Mouse (Mus musculus) MEL (cell line): ENCODE results near the gene Bhlhe41. TPM values are rescaled to one million over a fixed set of nuclear protein-coding genes. Genes with fewer than 3 reads are reported as not detected.

Experiments used
- DNase-seq: peaks from one replicate; pipeline ENCODE4 v3.0.0; 2011; ENCODE audit warnings: low read depth, low spot score
- H3K27ac ChIP-seq: 2 replicates; pipeline ENCODE4 v1.5.1; 2012; ENCODE audit warnings: low read depth, mild to moderate bottlenecking, control low read depth, low read length, moderate library complexity; ENCODE audit not compliant: control insufficient read depth
- H3K27me3 ChIP-seq, 2 experiments: fragments of 150-350 bp in 1 of 2; sonication (generic) in 1 of 2; 2 replicates each; pipeline ENCODE4 v1.6.1; 2012; ENCODE audit warnings: low read length in 2 of 2, mild to moderate bottlenecking in 2 of 2, improper control_type of control experiment in 1 of 2, moderate library complexity in 1 of 2; ENCODE audit not compliant: insufficient read depth in 2 of 2, control insufficient read depth in 1 of 2
- H3K36me3 ChIP-seq, 2 experiments: 2 replicates each; pipeline ENCODE4 v1.6.1; 2012 to 2014; ENCODE audit warnings: low read length in 2 of 2, improper control_type of control experiment in 1 of 2, inconsistent platforms in 1 of 2, mild to moderate bottlenecking in 1 of 2; ENCODE audit not compliant: insufficient read depth in 2 of 2, control insufficient read depth in 1 of 2
- H3K4me1 ChIP-seq, 2 experiments: fragments of 150-350 bp in 1 of 2; sonication (generic) in 1 of 2; 2 replicates each; pipeline ENCODE4 v1.6.1; 2012; ENCODE audit warnings: low read length in 2 of 2, improper control_type of control experiment in 1 of 2, mild to moderate bottlenecking in 1 of 2; ENCODE audit not compliant: insufficient read depth in 2 of 2, control insufficient read depth in 1 of 2
- H3K4me3 ChIP-seq, 2 experiments: fragments of 150-350 bp in 1 of 2; sonication (generic) in 1 of 2; 2 replicates each; pipeline ENCODE4 v1.5.1; 2012; ENCODE audit warnings: low read depth in 2 of 2, low read length in 2 of 2, mild to moderate bottlenecking in 2 of 2, moderate library complexity in 2 of 2, control low read depth in 1 of 2, improper control_type of control experiment in 1 of 2; ENCODE audit not compliant: control insufficient read depth in 1 of 2, insufficient read depth in 1 of 2
- H3K79me2 ChIP-seq: 2 replicates; pipeline ENCODE4 v1.6.1; 2012; ENCODE audit warnings: mild to moderate bottlenecking, low read length, moderate library complexity; ENCODE audit not compliant: control insufficient read depth, poor library complexity, insufficient read depth
- H3K9ac ChIP-seq: 2 replicates; pipeline ENCODE4 v1.6.1; 2012; ENCODE audit warnings: low read depth, mild to moderate bottlenecking, control low read depth, low read length, moderate library complexity; ENCODE audit not compliant: control insufficient read depth, poor library complexity, severe bottlenecking
- H3K9me3 ChIP-seq: fragments of 150-350 bp; sonication (generic); replicated peaks from 2 replicates; pipeline ENCODE4 v1.6.1; 2012; ENCODE audit warnings: mild to moderate bottlenecking, low read length, improper control_type of control experiment, moderate library complexity; ENCODE audit not compliant: insufficient read depth
- BHLHE40 ChIP-seq: IDR thresholded peaks from 2 replicates; pipeline ENCODE4 v1.6.1; 2012; ENCODE audit warnings: low read depth, mild to moderate bottlenecking, inconsistent platforms, low read length, improper control_type of control experiment, borderline replicate concordance
- CHD1 ChIP-seq: IDR thresholded peaks from 2 replicates; pipeline ENCODE4 v1.6.1; 2012; ENCODE audit warnings: low read depth, mild to moderate bottlenecking, inconsistent platforms, low read length, improper control_type of control experiment
- ELF1 ChIP-seq: IDR thresholded peaks from 2 replicates; pipeline ENCODE4 v1.6.1; 2014; ENCODE audit warnings: low read depth, mild to moderate bottlenecking, inconsistent platforms, low read length, improper control_type of control experiment, moderate library complexity
- ETS1 ChIP-seq: IDR thresholded peaks from 2 replicates; pipeline ENCODE4 v1.6.1; 2012; ENCODE audit warnings: low read depth, mild to moderate bottlenecking, inconsistent platforms, low read length, improper control_type of control experiment, moderate library complexity
- JUND ChIP-seq: IDR thresholded peaks from 2 replicates; pipeline ENCODE4 v1.6.1; 2011; ENCODE audit warnings: low read depth, mild to moderate bottlenecking, improper control_type of control experiment, low read length
- MAFK ChIP-seq: IDR thresholded peaks from 2 replicates; pipeline ENCODE4 v1.6.1; 2011; ENCODE audit warnings: low read depth, mild to moderate bottlenecking, low read length, improper control_type of control experiment, borderline replicate concordance
- MXI1 ChIP-seq: IDR thresholded peaks from 2 replicates; pipeline ENCODE4 v1.6.1; 2011; ENCODE audit warnings: mild to moderate bottlenecking, low read depth, low read length, improper control_type of control experiment
- MYB ChIP-seq: IDR thresholded peaks from 2 replicates; pipeline ENCODE4 v1.6.1; 2011; ENCODE audit warnings: mild to moderate bottlenecking, low read depth, low read length, improper control_type of control experiment
- MYC ChIP-seq: IDR thresholded peaks from 2 replicates; pipeline ENCODE4 v1.6.1; 2011; ENCODE audit warnings: low read depth, mild to moderate bottlenecking, low read length, improper control_type of control experiment, moderate library complexity
- NELFE ChIP-seq: IDR thresholded peaks from 2 replicates; pipeline ENCODE4 v1.6.1; 2011; ENCODE audit warnings: low read depth, low read length, improper control_type of control experiment
- NRF1 ChIP-seq: IDR thresholded peaks from 2 replicates; pipeline ENCODE4 v1.6.1; 2014; ENCODE audit warnings: low read depth, mild to moderate bottlenecking, inconsistent platforms, low read length, improper control_type of control experiment, moderate library complexity; ENCODE audit not compliant: poor library complexity, insufficient read depth, severe bottlenecking
- POLR2A ChIP-seq, 2 experiments: IDR thresholded peaks; 2 replicates each; pipeline ENCODE4 v1.6.1; 2011 to 2012; ENCODE audit warnings: low read length in 2 of 2, mild to moderate bottlenecking in 2 of 2, control low read depth in 1 of 2, improper control_type of control experiment in 1 of 2, low read depth in 1 of 2, moderate library complexity in 1 of 2; ENCODE audit not compliant: control insufficient read depth in 1 of 2, insufficient read depth in 1 of 2, poor library complexity in 1 of 2
- RAD21 ChIP-seq: IDR thresholded peaks from 2 replicates; pipeline ENCODE4 v1.6.1; 2011; ENCODE audit warnings: mild to moderate bottlenecking, low read depth, low read length, improper control_type of control experiment
- RCOR1 ChIP-seq: IDR thresholded peaks from 2 replicates; pipeline ENCODE4 v1.6.1; 2012; ENCODE audit warnings: low read depth, mild to moderate bottlenecking, inconsistent platforms, low read length, improper control_type of control experiment
- SMC3 ChIP-seq: IDR thresholded peaks from 2 replicates; pipeline ENCODE4 v1.6.1; 2011; ENCODE audit warnings: low read depth, low read length, improper control_type of control experiment
- TBP ChIP-seq: IDR thresholded peaks from 2 replicates; pipeline ENCODE4 v1.8.0; 2011; ENCODE audit warnings: low read depth, low read length, improper control_type of control experiment
- TCF12 ChIP-seq: IDR thresholded peaks from 2 replicates; pipeline ENCODE4 v1.6.1; 2014; ENCODE audit warnings: low read depth, mild to moderate bottlenecking, inconsistent platforms, low read length, improper control_type of control experiment, moderate library complexity
- USF1 ChIP-seq: IDR thresholded peaks from 2 replicates; pipeline ENCODE4 v1.6.1; 2014; ENCODE audit warnings: low read depth, mild to moderate bottlenecking, inconsistent platforms, low read length, improper control_type of control experiment, moderate library complexity
- ZC3H11A ChIP-seq: IDR thresholded peaks from 2 replicates; pipeline ENCODE4 v1.6.1; 2012; ENCODE audit warnings: low read depth, mild to moderate bottlenecking, inconsistent platforms, low read length, improper control_type of control experiment
- ZKSCAN1 ChIP-seq: IDR thresholded peaks from 2 replicates; pipeline ENCODE4 v1.6.1; 2012; ENCODE audit warnings: low read depth, mild to moderate bottlenecking, inconsistent platforms, low read length, improper control_type of control experiment, moderate library complexity
- ZMIZ1 ChIP-seq: IDR thresholded peaks from 2 replicates; pipeline ENCODE4 v1.6.1; 2012; ENCODE audit warnings: low read depth, mild to moderate bottlenecking, inconsistent platforms, low read length, improper control_type of control experiment, moderate library complexity
- ZNF384 ChIP-seq: IDR thresholded peaks from 2 replicates; pipeline ENCODE4 v1.6.1; 2012; ENCODE audit warnings: low read depth, mild to moderate bottlenecking, inconsistent platforms, low read length, improper control_type of control experiment
- polyA plus RNA-seq, 2 experiments: library from polyadenylated mRNA; stranded (reverse) in 1 of 2; unstranded in 1 of 2; fragments of >175 nt in 1 of 2; fragments of >200 nt in 1 of 2; gene quantifications; 2 replicates each; pipeline versions ENCODE4 v1.2.1 to v1.2.4; 2012; ENCODE audit warnings: low replicate concordance in 2 of 2, low read depth in 1 of 2; ENCODE audit not compliant: insufficient read length in 2 of 2, insufficient read depth in 1 of 2, missing spikeins in 1 of 2
- total RNA-seq: library from RNA; depleted of rRNA; stranded (reverse); fragments of 300-350 nt; gene quantifications from 2 replicates; pipeline ENCODE4 v1.2.3, GENCODE M21; 2012

Bhlhe41 gene
- total and polyA plus RNA-seq, 3 experiments = not detected

- no peak for TF ChIP-seq RAD21
- no peak for TF ChIP-seq MAFK
- no peak for TF ChIP-seq NRF1
- TF ChIP-seq ZNF384 = no peak
- TF ChIP-seq ZMIZ1 = no peak
- no peak for TF ChIP-seq MYC
- no peak for TF ChIP-seq NELFE
- TF ChIP-seq TCF12 = no peak
- TF ChIP-seq ZKSCAN1 = no peak
- TF ChIP-seq POLR2A (IDR thresholded peaks at IDR 0.05; ENCODE audit: control insufficient read depth in 1 of 2, insufficient read depth in 1 of 2, low read depth in 1 of 2, low read length in 2 of 2, poor library complexity in 1 of 2) = no peak
- TF ChIP-seq JUND = no peak
- TF ChIP-seq MYB = no peak
- no peak for TF ChIP-seq CHD1
- no peak for TF ChIP-seq TBP
- no peak for TF ChIP-seq USF1
- no peak for TF ChIP-seq ETS1
- no peak for TF ChIP-seq SMC3
- TF ChIP-seq MXI1 = no peak
- H3K4me3 ChIP-seq = no peak overlapping the region
- no peak for DNase-seq
- H3K27ac ChIP-seq = no peak overlapping the region
- no peaks in the 10 kb centered on the region for H3K9me3 ChIP-seq
- H3K36me3 ChIP-seq = no peaks in the 10 kb centered on the region
- no peaks in the 10 kb centered on the region for H3K4me1 ChIP-seq
- H3K79me2 ChIP-seq = no peaks in the 10 kb centered on the region
- no peaks in the 10 kb centered on the region for H3K27me3 ChIP-seq
- H3K9ac ChIP-seq = no peak overlapping the region
Observed at GRCm38 (mm10) chr6:145906096-145906890, 40.9 kb upstream of the Bhlhe41 start.

DNA sequence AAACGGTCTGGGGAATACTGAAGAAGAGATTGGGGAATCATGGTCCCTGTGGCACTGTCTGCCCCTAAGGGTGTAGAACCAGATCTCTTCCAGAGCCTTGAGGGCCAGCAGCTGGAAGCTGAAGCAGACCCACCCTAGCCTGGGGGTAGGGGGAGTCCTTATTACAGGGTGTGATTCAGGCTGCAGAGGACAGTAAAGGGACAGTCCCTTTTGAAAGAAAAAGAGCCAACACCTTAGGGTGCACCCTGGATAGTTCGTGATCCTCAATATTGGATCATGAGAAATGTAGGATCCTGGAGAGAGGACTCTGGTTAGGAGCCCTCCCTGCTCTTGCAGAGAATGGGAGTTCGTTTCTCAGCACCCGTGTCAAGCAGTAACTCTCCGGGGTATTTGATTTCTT, 39.3 kb upstream of the Bhlhe41 start:
- Histone ChIP-seq H3K79me2 (no peaks in the 10 kb centered on the region), H3K36me3 (no peaks in the 10 kb centered on the region), H3K9ac (no peak overlapping the region), H3K4me3 (no peak overlapping the region), H3K9me3 (no peaks in the 10 kb centered on the region), H3K4me1 (no peaks in the 10 kb centered on the region), H3K27me3 (no peaks in the 10 kb centered on the region), H3K27ac (no peak overlapping the region)
- TF ChIP-seq ZKSCAN1 (no peak), MAFK (no peak), ZC3H11A (no peak), BHLHE40 (no peak), NELFE (no peak), RCOR1 (no peak), ELF1 (no peak), ZNF384 (no peak), USF1 (no peak)
- DNase-seq = no peak
